Mouse (Mus musculus): ENCODE results near the gene Slamf6.

Slamf6 gene

GRCm38 (mm10) chr1:171938952-171939948 is 21.9 kb downstream of the Slamf6 start:
- DNase-seq (ENCODE audit: low read depth, low spot score) = no peak

GRCm38 (mm10) chr1:171940626-171941025 is 23.3 kb downstream of the Slamf6 start:
- no peak for DNase-seq (ENCODE audit: low read depth, low spot score)
- H3K27me3 ChIP-seq (ENCODE audit: control insufficient read depth, insufficient read depth, low read length, poor library complexity, severe bottlenecking) = no peaks in the 10 kb centered on the region
- peaks cover 32% of the 10 kb centered on the region for H3K36me3 ChIP-seq (ENCODE audit: control insufficient read depth, insufficient read depth, low read length, poor library complexity, severe bottlenecking)

More at GRCm38 (mm10) chr1:171938952-171939948, 21.9 kb downstream of the Slamf6 start:
- Histone ChIP-seq H3K27me3 (ENCODE audit: control insufficient read depth, insufficient read depth, low read length, poor library complexity, severe bottlenecking) (no peaks in the 10 kb centered on the region), H3K36me3 (ENCODE audit: control insufficient read depth, insufficient read depth, low read length, poor library complexity, severe bottlenecking) (peaks cover 35% of the 10 kb centered on the region)

- DNase-seq (ENCODE audit: low read depth, low spot score) = no peak
- Histone ChIP-seq H3K36me3 (ENCODE audit: control insufficient read depth, insufficient read depth, low read length, poor library complexity, severe bottlenecking) (peaks cover 12% of the 10 kb centered on the region), H3K27me3 (ENCODE audit: control insufficient read depth, insufficient read depth, low read length, poor library complexity, severe bottlenecking) (no peaks in the 10 kb centered on the region)
These were observed 29.2 kb downstream of the Slamf6 start for GRCm38 (mm10) chr1:171946447-171946995.

GRCm38 (mm10) chr1:171948161-171948945 is 31.0 kb downstream of the Slamf6 start:
- Histone ChIP-seq H3K27me3 (ENCODE audit: control insufficient read depth, insufficient read depth, low read length, poor library complexity, severe bottlenecking) (no peaks in the 10 kb centered on the region), H3K36me3 (ENCODE audit: control insufficient read depth, insufficient read depth, low read length, poor library complexity, severe bottlenecking) (0 out of 2 replicates have a peak, but pooled peaks cover 4% of the 10 kb centered on the region)
- no peak for DNase-seq (ENCODE audit: low read depth, low spot score)

GRCm38 (mm10) chr1:171948946-171949508 is 31.7 kb downstream of the Slamf6 start:
- DNase-seq (ENCODE audit: low read depth, low spot score) = peak; percentile 33
- no peaks in the 10 kb centered on the region for H3K27me3 ChIP-seq (ENCODE audit: control insufficient read depth, insufficient read depth, low read length, poor library complexity, severe bottlenecking)
- 0 out of 2 replicates have a peak, but pooled peaks cover 4% of the 10 kb centered on the region for H3K36me3 ChIP-seq (ENCODE audit: control insufficient read depth, insufficient read depth, low read length, poor library complexity, severe bottlenecking)

GRCm38 (mm10) chr1:171955071-171955470 is 37.8 kb downstream of the Slamf6 start:
- peak; percentile 74 for DNase-seq (ENCODE audit: low read depth, low spot score)
- Histone ChIP-seq H3K36me3 (ENCODE audit: control insufficient read depth, insufficient read depth, low read length, poor library complexity, severe bottlenecking) (0 out of 2 replicates have a peak, but pooled peaks cover 2% of the 10 kb centered on the region), H3K27me3 (ENCODE audit: control insufficient read depth, insufficient read depth, low read length, poor library complexity, severe bottlenecking) (no peaks in the 10 kb centered on the region)

GRCm38 (mm10) chr1:171957411-171957810 is 40.1 kb downstream of the Slamf6 start:
- no peaks in the 10 kb centered on the region for H3K36me3 ChIP-seq (ENCODE audit: control insufficient read depth, insufficient read depth, low read length, poor library complexity, severe bottlenecking)
- peak; percentile 42 for DNase-seq (ENCODE audit: low read depth, low spot score)
- no peaks in the 10 kb centered on the region for H3K27me3 ChIP-seq (ENCODE audit: control insufficient read depth, insufficient read depth, low read length, poor library complexity, severe bottlenecking)

- H3K27me3 ChIP-seq (ENCODE audit: control insufficient read depth, insufficient read depth, low read length, poor library complexity, severe bottlenecking) = no peaks in the 10 kb centered on the region
- no peak for DNase-seq (ENCODE audit: low read depth, low spot score)
- H3K36me3 ChIP-seq (ENCODE audit: control insufficient read depth, insufficient read depth, low read length, poor library complexity, severe bottlenecking) = no peaks in the 10 kb centered on the region
These were observed 43.4 kb downstream of the Slamf6 start for GRCm38 (mm10) chr1:171960726-171961125.

GRCm38 (mm10) chr1:171961704-171962103 is 44.4 kb downstream of the Slamf6 start:
- H3K36me3 ChIP-seq (ENCODE audit: control insufficient read depth, insufficient read depth, low read length, poor library complexity, severe bottlenecking) = no peaks in the 10 kb centered on the region
- no peak for DNase-seq (ENCODE audit: low read depth, low spot score)
- no peaks in the 10 kb centered on the region for H3K27me3 ChIP-seq (ENCODE audit: control insufficient read depth, insufficient read depth, low read length, poor library complexity, severe bottlenecking)

GRCm38 (mm10) chr1:171963613-171964012 is 46.3 kb downstream of the Slamf6 start:
- no peaks in the 10 kb centered on the region for H3K27me3 ChIP-seq (ENCODE audit: control insufficient read depth, insufficient read depth, low read length, poor library complexity, severe bottlenecking)
- no peak for DNase-seq (ENCODE audit: low read depth, low spot score)
- no peaks in the 10 kb centered on the region for H3K36me3 ChIP-seq (ENCODE audit: control insufficient read depth, insufficient read depth, low read length, poor library complexity, severe bottlenecking)

- Histone ChIP-seq H3K27me3 (ENCODE audit: control insufficient read depth, insufficient read depth, low read length, poor library complexity, severe bottlenecking) (no peaks in the 10 kb centered on the region), H3K36me3 (ENCODE audit: control insufficient read depth, insufficient read depth, low read length, poor library complexity, severe bottlenecking) (no peaks in the 10 kb centered on the region)
- DNase-seq (ENCODE audit: low read depth, low spot score) = no peak
These were observed 48.9 kb downstream of the Slamf6 start for GRCm38 (mm10) chr1:171966054-171966790.

GRCm38 (mm10) chr1:171969221-171969620 is 51.9 kb downstream of the Slamf6 start:
- H3K36me3 ChIP-seq (ENCODE audit: control insufficient read depth, insufficient read depth, low read length, poor library complexity, severe bottlenecking) = no peaks in the 10 kb centered on the region
- no peak for DNase-seq (ENCODE audit: low read depth, low spot score)
- no peaks in the 10 kb centered on the region for H3K27me3 ChIP-seq (ENCODE audit: control insufficient read depth, insufficient read depth, low read length, poor library complexity, severe bottlenecking)

GRCm38 (mm10) chr1:171970854-171971586 is 53.7 kb downstream of the Slamf6 start:
- DNase-seq (ENCODE audit: low read depth, low spot score) = no peak
- Histone ChIP-seq H3K36me3 (ENCODE audit: control insufficient read depth, insufficient read depth, low read length, poor library complexity, severe bottlenecking) (no peaks in the 10 kb centered on the region), H3K27me3 (ENCODE audit: control insufficient read depth, insufficient read depth, low read length, poor library complexity, severe bottlenecking) (no peaks in the 10 kb centered on the region)
